Mouse (Mus musculus) neural tube, embryonic 15.5 days (tissue): ENCODE data around the gene Fam122a. TPM values are rescaled to one million over a fixed set of nuclear protein-coding genes. Genes with fewer than 3 reads are reported as not detected.

Source experiments
- ATAC-seq: fragments of 200-750 bp; cut with Nextera tagmentation; 2 replicates; pipeline ENCODE4 v1.8.0; 2017; ENCODE audit warnings: mild to moderate bottlenecking, moderate TSS enrichment, moderate library complexity; ENCODE audit not compliant: low FRiP score
- H3K27ac ChIP-seq: fragments of 300-500 bp; sonication (generic); replicated peaks from 2 replicates; pipeline ENCODE4 v1.5.1; 2015; ENCODE audit warnings: mild to moderate bottlenecking, inconsistent platforms
- H3K27me3 ChIP-seq: fragments of 300-500 bp; sonication (generic); replicated peaks from 2 replicates; pipeline ENCODE4 v1.6.1; 2015; ENCODE audit warnings: inconsistent platforms
- H3K36me3 ChIP-seq: fragments of 300-500 bp; sonication (generic); 2 replicates; pipeline ENCODE4 v1.6.1; 2015; ENCODE audit warnings: inconsistent platforms
- H3K4me1 ChIP-seq: fragments of 300-500 bp; sonication (generic); 2 replicates; pipeline ENCODE4 v1.6.1; 2015; ENCODE audit warnings: inconsistent platforms
- H3K4me2 ChIP-seq: fragments of 300-500 bp; sonication (generic); 2 replicates; pipeline ENCODE4 v1.6.1; 2015; ENCODE audit warnings: inconsistent platforms, mild to moderate bottlenecking, moderate library complexity
- H3K4me3 ChIP-seq: fragments of 300-500 bp; sonication (generic); replicated peaks from 2 replicates; pipeline ENCODE4 v1.5.1; 2015; ENCODE audit warnings: mild to moderate bottlenecking, inconsistent platforms
- H3K9ac ChIP-seq: fragments of 300-500 bp; sonication (generic); replicated peaks from 2 replicates; pipeline ENCODE4 v1.6.1; 2015; ENCODE audit warnings: mild to moderate bottlenecking, inconsistent platforms
- H3K9me3 ChIP-seq: fragments of 300-500 bp; sonication (generic); replicated peaks from 2 replicates; pipeline ENCODE4 v1.6.1; 2016; ENCODE audit warnings: inconsistent platforms
- WGBS: fragments of 180-500 bp; shearing (Covaris S2); methylation state at CpG from one replicate; pipeline ENCODE4 v1.1.7; 2015; ENCODE audit warnings: mixed read lengths; 5-methylcytosine and 5-hydroxymethylcytosine counted together
- polyA plus RNA-seq: library from polyadenylated mRNA; unstranded; fragments of >200 nt; fragmentation: Nextera tagmentation; extraction: Ambion mirVana; gene quantifications from 2 replicates; pipeline ENCODE4 v1.2.1, GENCODE M21; 2015

The Fam122a gene
- 52.0 and 55.4 TPM in 2 replicates for polyA plus RNA-seq

GRCm38 (mm10) chr19:24476929-24477882 lies at the start of gene Fam122a:
Gene Fam122a (minus strand): TSS chr19:24477356.
- Histone ChIP-seq H3K4me2 (peak within 1 kb of the TSS; percentile 90), H3K27me3 (no peaks in the 10 kb centered on the region), H3K9me3 (no peaks in the 10 kb centered on the region), H3K4me3 (peak within 1 kb of the TSS; percentile 89), H3K27ac (peak within 1 kb of the TSS; percentile 97), H3K36me3 (no peaks in the 10 kb centered on the region), H3K4me1 (peaks cover 19% of the 10 kb centered on the region), H3K9ac (peak within 1 kb of the TSS; percentile 95)
- peak; percentile 98 for ATAC-seq
- WGBS, result under 1% methylated on average over 64 of the region's 92 CpGs

- no peaks in the 10 kb centered on the region for H3K9me3 ChIP-seq
- no peaks in the 10 kb centered on the region for H3K27me3 ChIP-seq
- no peaks in the 10 kb centered on the region for H3K4me1 ChIP-seq
- H3K4me2 ChIP-seq, result no peak overlapping the region
- ATAC-seq, result no peak
- H3K27ac ChIP-seq, result no peak overlapping the region
- no peak overlapping the region for H3K9ac ChIP-seq
- no peak overlapping the region for H3K4me3 ChIP-seq
- no peaks in the 10 kb centered on the region for H3K36me3 ChIP-seq
- WGBS, result 70% methylated on average over 15 of the region's 15 CpGs
Measured at GRCm38 (mm10) chr19:24523476-24524313, 46.5 kb upstream of the Fam122a start.

GRCm38 (mm10) chr19:24521997-24522396 lies 44.8 kb upstream of the Fam122a start:
- Histone ChIP-seq H3K27me3 (no peaks in the 10 kb centered on the region), H3K36me3 (no peaks in the 10 kb centered on the region), H3K4me1 (no peaks in the 10 kb centered on the region), H3K9ac (no peak overlapping the region), H3K9me3 (no peaks in the 10 kb centered on the region), H3K27ac (no peak overlapping the region), H3K4me2 (no peak overlapping the region), H3K4me3 (no peak overlapping the region)
- no peak for ATAC-seq
- WGBS, result 88% methylated on average over 7 of the region's 7 CpGs

- no peak for ATAC-seq
- WGBS, result 73% methylated on average over 9 of the region's 9 CpGs
- H3K27me3 ChIP-seq, result no peaks in the 10 kb centered on the region
- no peak overlapping the region for H3K4me3 ChIP-seq
- H3K9ac ChIP-seq, result no peak overlapping the region
- H3K4me2 ChIP-seq, result no peak overlapping the region
- H3K36me3 ChIP-seq, result no peaks in the 10 kb centered on the region
- no peaks in the 10 kb centered on the region for H3K9me3 ChIP-seq
- no peaks in the 10 kb centered on the region for H3K4me1 ChIP-seq
- no peak overlapping the region for H3K27ac ChIP-seq
Measured at GRCm38 (mm10) chr19:24521146-24521545, 44.0 kb upstream of the Fam122a start.

- H3K9me3 ChIP-seq, result no peaks in the 10 kb centered on the region
- WGBS, result 92% methylated on average over 6 of the region's 6 CpGs
- H3K4me1 ChIP-seq, result no peaks in the 10 kb centered on the region
- no peaks in the 10 kb centered on the region for H3K27me3 ChIP-seq
- no peak overlapping the region for H3K4me2 ChIP-seq
- no peak overlapping the region for H3K4me3 ChIP-seq
- H3K9ac ChIP-seq, result no peak overlapping the region
- H3K27ac ChIP-seq, result no peak overlapping the region
- H3K36me3 ChIP-seq, result no peaks in the 10 kb centered on the region
- no peak for ATAC-seq
Measured at GRCm38 (mm10) chr19:24519732-24520409, 42.7 kb upstream of the Fam122a start.

GRCm38 (mm10) chr19:24518384-24518783 lies 41.2 kb upstream of the Fam122a start:
- Histone ChIP-seq H3K36me3 (no peaks in the 10 kb centered on the region), H3K27ac (no peak overlapping the region), H3K4me1 (no peaks in the 10 kb centered on the region), H3K4me3 (no peak overlapping the region), H3K4me2 (no peak overlapping the region), H3K9me3 (no peaks in the 10 kb centered on the region), H3K27me3 (no peaks in the 10 kb centered on the region), H3K9ac (no peak overlapping the region)
- no peak for ATAC-seq

GRCm38 (mm10) chr19:24517057-24517456 lies 39.9 kb upstream of the Fam122a start:
- Histone ChIP-seq H3K9ac (no peak overlapping the region), H3K4me3 (no peak overlapping the region), H3K27me3 (no peaks in the 10 kb centered on the region), H3K4me1 (no peaks in the 10 kb centered on the region), H3K36me3 (no peaks in the 10 kb centered on the region), H3K9me3 (no peaks in the 10 kb centered on the region), H3K27ac (no peak overlapping the region), H3K4me2 (no peak overlapping the region)
- no peak for ATAC-seq
- WGBS, result 85% methylated on average over 7 of the region's 7 CpGs

GRCm38 (mm10) chr19:24515941-24516340 lies 38.8 kb upstream of the Fam122a start:
- no peak for ATAC-seq
- WGBS, result 92% methylated on average over 3 of the region's 3 CpGs
- Histone ChIP-seq H3K4me1 (no peaks in the 10 kb centered on the region), H3K4me2 (no peak overlapping the region), H3K9ac (no peak overlapping the region), H3K27me3 (0 out of 2 replicates have a peak, but pooled peaks cover 5% of the 10 kb centered on the region), H3K36me3 (no peaks in the 10 kb centered on the region), H3K9me3 (no peaks in the 10 kb centered on the region), H3K4me3 (no peak overlapping the region), H3K27ac (no peak overlapping the region)

GRCm38 (mm10) chr19:24514661-24515642 lies 37.8 kb upstream of the Fam122a start:
- 90% methylated on average over 15 of the region's 15 CpGs for WGBS
- Histone ChIP-seq H3K4me1 (no peaks in the 10 kb centered on the region), H3K9me3 (no peaks in the 10 kb centered on the region), H3K4me2 (no peak overlapping the region), H3K27me3 (0 out of 2 replicates have a peak, but pooled peaks cover 6% of the 10 kb centered on the region), H3K36me3 (no peaks in the 10 kb centered on the region), H3K4me3 (no peak overlapping the region), H3K9ac (no peak overlapping the region), H3K27ac (no peak overlapping the region)
- no peak for ATAC-seq

GRCm38 (mm10) chr19:24513105-24513843 lies 36.1 kb upstream of the Fam122a start:
- Histone ChIP-seq H3K9me3 (no peaks in the 10 kb centered on the region), H3K27me3 (0 out of 2 replicates have a peak, but pooled peaks cover 6% of the 10 kb centered on the region), H3K27ac (no peak overlapping the region), H3K36me3 (no peaks in the 10 kb centered on the region), H3K4me1 (peaks cover 5% of the 10 kb centered on the region), H3K9ac (no peak overlapping the region), H3K4me2 (no peak overlapping the region), H3K4me3 (no peak overlapping the region)
- WGBS, result 89% methylated on average over 20 of the region's 20 CpGs
- no peak for ATAC-seq
